Mouse (Mus musculus): ENCODE results near the gene Ppp4r3a. TPM values are rescaled to one million over a fixed set of nuclear protein-coding genes. Genes with fewer than 3 reads are reported as not detected.
"Not testable (repeated sequence)": the region's sequence is repeated elsewhere in the genome, so short reads cannot be mapped to it uniquely, and the experiment has no call there.

Gene Ppp4r3a
- polyA plus RNA-seq, 1 experiment = 10.4 TPM

- DNase-seq = no peak
- H3K4me3 ChIP-seq (replicated peaks; ENCODE audit: extremely low read depth, low read depth, low read length) = no peak overlapping the region
- peaks cover 31% of the 10 kb centered on the region for H3K4me1 ChIP-seq (ENCODE audit: control insufficient read depth, insufficient read depth, low read length)
- TF ChIP-seq CTCF (IDR thresholded peaks at IDR 0.05; ENCODE audit: insufficient read depth, low read length) (no peak), POLR2A (IDR thresholded peaks at IDR 0.05; ENCODE audit: borderline replicate concordance, extremely low read depth, low read depth, low read length) (no peak)
- WGBS = 82% methylated on average over 11 of the region's 11 CpGs
These were observed 68.3 kb downstream of the Ppp4r3a start for GRCm38 (mm10) chr12:101015165-101015560.

- no peak for TF ChIP-seq CTCF (IDR thresholded peaks at IDR 0.05; ENCODE audit: insufficient read depth, low read length)
- no peak for TF ChIP-seq POLR2A (IDR thresholded peaks at IDR 0.05; ENCODE audit: borderline replicate concordance, extremely low read depth, low read depth, low read length)
- no peak for DNase-seq
- Histone ChIP-seq H3K4me1 (ENCODE audit: control insufficient read depth, insufficient read depth, low read length) (peaks cover 31% of the 10 kb centered on the region), H3K4me3 (replicated peaks; ENCODE audit: extremely low read depth, low read depth, low read length) (no peak overlapping the region)
- 59% methylated on average over 10 of the region's 10 CpGs for WGBS
These were observed 68.8 kb downstream of the Ppp4r3a start for GRCm38 (mm10) chr12:101014549-101015164.

- H3K4me1 ChIP-seq (ENCODE audit: control insufficient read depth, insufficient read depth, low read length) = peaks cover 25% of the 10 kb centered on the region
- 91% methylated on average over 9 of the region's 9 CpGs for WGBS
These were observed 69.8 kb downstream of the Ppp4r3a start for GRCm38 (mm10) chr12:101013668-101014067.

GRCm38 (mm10) chr12:101013078-101013665 lies 70.3 kb downstream of the Ppp4r3a start:
- no peak for DNase-seq
- no peak for TF ChIP-seq POLR2A (IDR thresholded peaks at IDR 0.05; ENCODE audit: borderline replicate concordance, extremely low read depth, low read depth, low read length)
- TF ChIP-seq CTCF (IDR thresholded peaks at IDR 0.05; ENCODE audit: insufficient read depth, low read length) = no peak
- Histone ChIP-seq H3K4me1 (ENCODE audit: control insufficient read depth, insufficient read depth, low read length) (peaks cover 21% of the 10 kb centered on the region), H3K4me3 (replicated peaks; ENCODE audit: extremely low read depth, low read depth, low read length) (no peak overlapping the region)
- 74% methylated on average over 8 of the region's 8 CpGs for WGBS

More at GRCm38 (mm10) chr12:101013668-101014067, 69.8 kb downstream of the Ppp4r3a start:
- H3K4me3 ChIP-seq (replicated peaks; ENCODE audit: extremely low read depth, low read depth, low read length); DNase-seq: not testable (repeated sequence)

- whole genome bisulfite sequencing = 34% methylated on average over 17 of the region's 17 CpGs
- Histone ChIP-seq H3K4me3 (replicated peaks; ENCODE audit: extremely low read depth, low read depth, low read length) (no peak overlapping the region), H3K4me1 (ENCODE audit: control insufficient read depth, insufficient read depth, low read length) (peaks cover 18% of the 10 kb centered on the region)
- no peak for TF ChIP-seq CTCF (IDR thresholded peaks at IDR 0.05; ENCODE audit: insufficient read depth, low read length)
- TF ChIP-seq POLR2A (IDR thresholded peaks at IDR 0.05; ENCODE audit: borderline replicate concordance, extremely low read depth, low read depth, low read length) = no peak
- DNase-seq = no peak
These were observed 71.1 kb downstream of the Ppp4r3a start for GRCm38 (mm10) chr12:101012197-101013077.

- H3K4me3 ChIP-seq (replicated peaks; ENCODE audit: extremely low read depth, low read depth, low read length) = no peak overlapping the region
- 76% methylated on average over 7 of the region's 7 CpGs for WGBS
- H3K4me1 ChIP-seq (ENCODE audit: control insufficient read depth, insufficient read depth, low read length) = peaks cover 16% of the 10 kb centered on the region
- TF ChIP-seq CTCF (IDR thresholded peaks at IDR 0.05; ENCODE audit: insufficient read depth, low read length) (no peak), POLR2A (IDR thresholded peaks at IDR 0.05; ENCODE audit: borderline replicate concordance, extremely low read depth, low read depth, low read length) (no peak)
- DNase-seq = no peak
These were observed 72.5 kb downstream of the Ppp4r3a start for GRCm38 (mm10) chr12:101011017-101011416.

- TF ChIP-seq POLR2A (IDR thresholded peaks at IDR 0.05; ENCODE audit: borderline replicate concordance, extremely low read depth, low read depth, low read length) (no peak), CTCF (IDR thresholded peaks at IDR 0.05; ENCODE audit: insufficient read depth, low read length) (no peak)
- Histone ChIP-seq H3K4me3 (replicated peaks; ENCODE audit: extremely low read depth, low read depth, low read length) (no peak overlapping the region), H3K4me1 (ENCODE audit: control insufficient read depth, insufficient read depth, low read length) (peaks cover 13% of the 10 kb centered on the region)
- WGBS = 58% methylated on average over 10 of the region's 10 CpGs
- DNase-seq = no peak
These were observed 73.2 kb downstream of the Ppp4r3a start for GRCm38 (mm10) chr12:101010148-101010920.

GRCm38 (mm10) chr12:101009225-101009624 lies 74.3 kb downstream of the Ppp4r3a start:
- Histone ChIP-seq H3K4me1 (ENCODE audit: control insufficient read depth, insufficient read depth, low read length) (peaks cover 13% of the 10 kb centered on the region), H3K4me3 (replicated peaks; ENCODE audit: extremely low read depth, low read depth, low read length) (no peak overlapping the region)
- no peak for TF ChIP-seq CTCF (IDR thresholded peaks at IDR 0.05; ENCODE audit: insufficient read depth, low read length)
- TF ChIP-seq POLR2A (IDR thresholded peaks at IDR 0.05; ENCODE audit: borderline replicate concordance, extremely low read depth, low read depth, low read length) = no peak
- no peak for DNase-seq
- 66% methylated on average over 4 of the region's 4 CpGs for WGBS

GRCm38 (mm10) chr12:101008648-101009047 lies 74.9 kb downstream of the Ppp4r3a start:
- H3K4me1 ChIP-seq (ENCODE audit: control insufficient read depth, insufficient read depth, low read length) = peaks cover 13% of the 10 kb centered on the region
- DNase-seq = no peak
- WGBS = 71% methylated on average over 4 of the region's 4 CpGs
- TF ChIP-seq POLR2A (IDR thresholded peaks at IDR 0.05; ENCODE audit: borderline replicate concordance, extremely low read depth, low read depth, low read length) (no peak), CTCF (IDR thresholded peaks at IDR 0.05; ENCODE audit: insufficient read depth, low read length) (no peak)
- no peak overlapping the region for H3K4me3 ChIP-seq (replicated peaks; ENCODE audit: extremely low read depth, low read depth, low read length)
